In genomic region chr14:99886503-99886902, GRCm38 (mm10) we compare ENCODE assay signal across 28 mouse cellular contexts.
DNase-seq lines count a peak whose midpoint lies in the region; ATAC-seq and TF ChIP-seq lines count a peak whose summit lies in the region.
"Had no signal": no experiment of that assay in that cellular context is flagged by ENCODE, and none has a peak within 500 bp of the region (broad histone marks: within the 10 kb centered on the region; RNA-seq: fewer than 3 reads in every experiment).

No protein-coding gene starts in this region.

- H3K4me1 ChIP-seq in lung, embryonic 16.5 days (replicated peaks; ENCODE audit: control insufficient read depth, insufficient read depth, low read length) = peaks cover 3% of the 10 kb centered on the region; the same call in 1 of the 2 replicates
- H3K4me1 ChIP-seq in stomach, embryonic 14.5 days (ENCODE audit: control insufficient read depth, insufficient read depth, low read length) = 0 out of 2 replicates have a peak, but pooled peaks cover 2% of the 10 kb centered on the region
- H3K4me1 ChIP-seq in stomach, embryonic 16.5 days (ENCODE audit: control insufficient read depth, insufficient read depth, low read length) = no peaks in the 10 kb centered on the region
- no peaks in the 10 kb centered on the region for H3K4me1 ChIP-seq in hindbrain, embryonic 10.5 days (replicated peaks)
- H3K4me1 ChIP-seq in hindbrain, postnatal 0 days (ENCODE audit: insufficient read depth, low read length) = no peaks in the 10 kb centered on the region
- H3K4me1 ChIP-seq: embryonic facial prominence, embryonic 10.5 days; embryonic facial prominence, embryonic 12.5 days; forebrain, embryonic 13.5 days; forebrain, embryonic 15.5 days had no signal

- no peaks in the 10 kb centered on the region for H3K9me3 ChIP-seq in lung, embryonic 16.5 days (ENCODE audit: control insufficient read depth, low read length)
- no peaks in the 10 kb centered on the region for H3K9me3 ChIP-seq in stomach, embryonic 14.5 days (ENCODE audit: control insufficient read depth, low read depth, low read length)
- H3K9me3 ChIP-seq in stomach, embryonic 16.5 days (replicated peaks; ENCODE audit: control insufficient read depth, low read length) = no peaks in the 10 kb centered on the region
- H3K9me3 ChIP-seq in hindbrain, embryonic 10.5 days = no peaks in the 10 kb centered on the region
- H3K9me3 ChIP-seq in hindbrain, postnatal 0 days (ENCODE audit: low read length) = no peaks in the 10 kb centered on the region
- H3K9me3 ChIP-seq: embryonic facial prominence, embryonic 10.5 days; embryonic facial prominence, embryonic 12.5 days; forebrain, embryonic 13.5 days; forebrain, embryonic 15.5 days had no signal

- no peaks in the 10 kb centered on the region for H3K36me3 ChIP-seq in lung, embryonic 16.5 days (ENCODE audit: control insufficient read depth, insufficient read depth, low read length)
- H3K36me3 ChIP-seq in stomach, embryonic 14.5 days (ENCODE audit: control insufficient read depth, insufficient read depth, low read length) = no peaks in the 10 kb centered on the region
- H3K36me3 ChIP-seq in stomach, embryonic 16.5 days (ENCODE audit: control insufficient read depth, insufficient read depth, low read length) = no peaks in the 10 kb centered on the region
- H3K36me3 ChIP-seq in hindbrain, embryonic 10.5 days = no peaks in the 10 kb centered on the region
- H3K36me3 ChIP-seq in hindbrain, postnatal 0 days (ENCODE audit: insufficient read depth, low read length) = no peaks in the 10 kb centered on the region
- H3K36me3 ChIP-seq: embryonic facial prominence, embryonic 10.5 days; embryonic facial prominence, embryonic 12.5 days; forebrain, embryonic 15.5 days; G1E had no signal

- no peak for ATAC-seq in lung, embryonic 16.5 days (ENCODE audit: low read depth)
- no peak for ATAC-seq in stomach, embryonic 14.5 days (ENCODE audit: insufficient number of reproducible peaks, insufficient read depth, low FRiP score, low read depth)
- ATAC-seq in stomach, embryonic 16.5 days (ENCODE audit: insufficient read depth, low FRiP score) = peak; percentile 82; the same call in 1 of the 2 replicates
- ATAC-seq in hindbrain, postnatal 0 days = no peak
- ATAC-seq: activated CD4-positive, CD25-positive, alpha-beta regulatory T cell, adult 4 months; CD4-positive, CD25-positive, alpha-beta regulatory T cell, adult 4 months; forebrain, embryonic 13.5 days; forebrain, embryonic 15.5 days; Patski had no signal

- WGBS in lung, embryonic 16.5 days = 43% methylated on average over 2 of the region's 2 CpGs
- 66% methylated on average over 2 of the region's 2 CpGs for WGBS in stomach, embryonic 14.5 days
- WGBS in stomach, embryonic 16.5 days = 58% methylated on average over 2 of the region's 2 CpGs
- WGBS in hindbrain, embryonic 10.5 days = 89% methylated on average over 2 of the region's 2 CpGs
- 79% methylated on average over 2 of the region's 2 CpGs for WGBS in hindbrain, postnatal 0 days

- H3K27me3 ChIP-seq in lung, embryonic 16.5 days (ENCODE audit: control insufficient read depth, insufficient read depth, low read depth, low read length) = no peaks in the 10 kb centered on the region
- no peaks in the 10 kb centered on the region for H3K27me3 ChIP-seq in stomach, embryonic 14.5 days (ENCODE audit: control insufficient read depth, insufficient read depth, low read length)
- H3K27me3 ChIP-seq in stomach, embryonic 16.5 days (ENCODE audit: control insufficient read depth, insufficient read depth, low read length) = no peaks in the 10 kb centered on the region
- no peaks in the 10 kb centered on the region for H3K27me3 ChIP-seq in hindbrain, embryonic 10.5 days (ENCODE audit: insufficient read depth, poor library complexity, severe bottlenecking)
- no peaks in the 10 kb centered on the region for H3K27me3 ChIP-seq in hindbrain, postnatal 0 days (ENCODE audit: insufficient read depth, low read length)
- H3K27me3 ChIP-seq: CH12.LX; embryonic facial prominence, embryonic 12.5 days; forebrain, embryonic 13.5 days; forebrain, embryonic 15.5 days; Patski had no signal

- no peak for TF ChIP-seq CTCF in hindbrain, postnatal 0 days (IDR thresholded peaks at IDR 0.05; ENCODE audit: low read depth)

- intact Hi-C loops in heart, postnatal 36 days (cut with DNase I) = no loop called here

- no peak overlapping the region for H3K4me2 ChIP-seq in lung, embryonic 16.5 days (ENCODE audit: low read depth, low read length)
- H3K4me2 ChIP-seq in stomach, embryonic 14.5 days (replicated peaks; ENCODE audit: low read depth, low read length) = no peak overlapping the region
- no peak overlapping the region for H3K4me2 ChIP-seq in stomach, embryonic 16.5 days (ENCODE audit: low read depth, low read length)
- no peak overlapping the region for H3K4me2 ChIP-seq in hindbrain, postnatal 0 days (ENCODE audit: low read depth, low read length)
- H3K4me2 ChIP-seq: embryonic facial prominence, embryonic 12.5 days; forebrain, embryonic 13.5 days; forebrain, embryonic 15.5 days had no signal

- H3K9ac ChIP-seq in lung, embryonic 16.5 days (ENCODE audit: low read length) = no peak overlapping the region
- no peak overlapping the region for H3K9ac ChIP-seq in stomach, embryonic 14.5 days (replicated peaks; ENCODE audit: low read depth, low read length)
- no peak overlapping the region for H3K9ac ChIP-seq in stomach, embryonic 16.5 days (ENCODE audit: low read length)
- H3K9ac ChIP-seq in hindbrain, postnatal 0 days (replicated peaks; ENCODE audit: low read length) = no peak overlapping the region
- H3K9ac ChIP-seq: embryonic facial prominence, embryonic 12.5 days; forebrain, embryonic 13.5 days; forebrain, embryonic 15.5 days had no signal

- peak overlapping the region; percentile 85 for H3K27ac ChIP-seq in lung, embryonic 16.5 days (ENCODE audit: low read length)
- H3K27ac ChIP-seq in stomach, embryonic 14.5 days (ENCODE audit: low read length) = peak overlapping the region; percentile 84
- H3K27ac ChIP-seq in stomach, embryonic 16.5 days (ENCODE audit: low read length) = peak overlapping the region; percentile 88
- H3K27ac ChIP-seq in hindbrain, embryonic 10.5 days = no peak overlapping the region
- H3K27ac ChIP-seq in hindbrain, postnatal 0 days = no peak overlapping the region
- H3K27ac ChIP-seq: embryonic facial prominence, embryonic 10.5 days; embryonic facial prominence, embryonic 12.5 days; forebrain, embryonic 13.5 days; forebrain, embryonic 15.5 days had no signal

- DNase-seq in heart, adult 11 months = peak; percentile 8
- no peak for DNase-seq in heart, postnatal 36 days
- no peak for DNase-seq in lung, adult 18-20 months
- no peak for DNase-seq in hindbrain, embryonic 10.5 days (ENCODE audit: low spot score)
- DNase-seq in hindbrain, postnatal 0 days (ENCODE audit: low spot score) = no peak
- DNase-seq: adrenal gland, adult 2 months; adrenal gland, postnatal 10 days; adrenal gland, postnatal 25 days; B cell, adult 2 months; cerebellum, adult 11 months; cerebellum, adult 18-20 months; cerebellum, adult 8-10 months; cerebellum, adult 9-11 months; cerebellum, postnatal 14 days; cerebellum, postnatal 36 days; embryo, embryonic 11 days had no signal

- H3K4me3 ChIP-seq in lung, embryonic 16.5 days (ENCODE audit: low read length) = no peak overlapping the region
- H3K4me3 ChIP-seq in stomach, embryonic 14.5 days (ENCODE audit: low read depth, low read length) = no peak overlapping the region
- H3K4me3 ChIP-seq in stomach, embryonic 16.5 days (replicated peaks; ENCODE audit: low read length) = no peak overlapping the region
- no peak overlapping the region for H3K4me3 ChIP-seq in hindbrain, embryonic 10.5 days
- H3K4me3 ChIP-seq in hindbrain, postnatal 0 days (ENCODE audit: low read length) = no peak overlapping the region
- H3K4me3 ChIP-seq: embryonic facial prominence, embryonic 10.5 days; embryonic facial prominence, embryonic 12.5 days; forebrain, embryonic 13.5 days; forebrain, embryonic 15.5 days had no signal

Comparison
In these comparisons a context has a peak if more than half of its experiments do, and no peak if none do; other contexts are left out.
1. H3K27ac ChIP-seq: peak in lung, embryonic 16.5 days (single experiment), stomach, embryonic 14.5 days (single experiment) and stomach, embryonic 16.5 days (single experiment); none in hindbrain, embryonic 10.5 days (single experiment) and hindbrain, postnatal 0 days (single experiment).